Mouse (Mus musculus): Measurements from ENCODE around the gene Kiz.

GRCm38 (mm10) chr2:146824043-146824442, 31.6 kb upstream of the Kiz start:
- no peak for TF ChIP-seq CTCF (IDR thresholded peaks at IDR 0.05; ENCODE audit: borderline replicate concordance, insufficient read depth, low read depth, low read length)
- no peak for TF ChIP-seq POLR2A (IDR thresholded peaks at IDR 0.05; ENCODE audit: borderline replicate concordance, insufficient read depth, low read length)

Measured in cerebellum, adult 2 months (tissue).